Mouse (Mus musculus) heart, postnatal 0 days (tissue): Measurements from ENCODE around the gene Rad51c. TPM values are rescaled to one million over a fixed set of nuclear protein-coding genes. Genes with fewer than 3 reads are reported as not detected.

ENCODE experiments used
- ATAC-seq: fragments of 200-750 bp; cut with Nextera tagmentation; 2 replicates; pipeline ENCODE4 v1.8.0; 2017; ENCODE audit warnings: low read depth, moderate number of reproducible peaks, moderate library complexity; ENCODE audit not compliant: insufficient read depth
- DNase-seq: peaks from one replicate; pipeline ENCODE4 v3.0.0-alpha.2; 2016; ENCODE audit warnings: low spot score
- H3K27ac ChIP-seq: fragments of 300-500 bp; sonication (generic); 2 replicates; pipeline ENCODE4 v1.5.1; 2014; ENCODE audit warnings: low read depth, mild to moderate bottlenecking
- H3K27me3 ChIP-seq: fragments of 300-500 bp; sonication (generic); 2 replicates; pipeline ENCODE4 v1.6.1; 2014; ENCODE audit warnings: low read length, mixed read lengths; ENCODE audit not compliant: control insufficient read depth, insufficient read depth
- H3K36me3 ChIP-seq: fragments of 300-500 bp; sonication (generic); replicated peaks from 2 replicates; pipeline ENCODE4 v1.6.1; 2014; ENCODE audit warnings: low read length, mixed read lengths; ENCODE audit not compliant: control insufficient read depth, insufficient read depth
- H3K4me1 ChIP-seq: fragments of 300-500 bp; sonication (generic); 2 replicates; pipeline ENCODE4 v1.6.1; 2014; ENCODE audit warnings: antibody characterized with exemption; ENCODE audit not compliant: control insufficient read depth, insufficient read depth
- H3K4me2 ChIP-seq: fragments of 300-500 bp; sonication (generic); 2 replicates; pipeline ENCODE4 v1.6.1; 2014; ENCODE audit warnings: low read depth, mild to moderate bottlenecking, low read length, moderate library complexity
- H3K4me3 ChIP-seq: fragments of 300-500 bp; sonication (generic); 2 replicates; pipeline ENCODE4 v1.5.1; 2014; ENCODE audit warnings: low read depth, low read length
- H3K9ac ChIP-seq: fragments of 300-500 bp; sonication (generic); replicated peaks from 2 replicates; pipeline ENCODE4 v1.6.1; 2014; ENCODE audit warnings: low read depth, low read length, mixed read lengths
- H3K9me3 ChIP-seq: fragments of 300-500 bp; sonication (generic); replicated peaks from 2 replicates; pipeline ENCODE4 v1.6.1; 2016; ENCODE audit warnings: low read length; ENCODE audit not compliant: control insufficient read depth
- CTCF ChIP-seq: IDR thresholded peaks from 2 replicates; pipeline ENCODE4 v1.5.1; 2016; ENCODE audit warnings: antibody characterized with exemption, control low read depth, low read depth
- EP300 ChIP-seq: IDR thresholded peaks from 2 replicates; pipeline ENCODE4 v1.6.1; 2016; ENCODE audit warnings: antibody characterized with exemption, low read depth
- WGBS: fragments of 180-500 bp; shearing (Covaris S2); extraction: QIAGEN DNeasy Blood & Tissue Kit; methylation state at CpG from one replicate; pipeline ENCODE4 v1.1.7; 2014; 5-methylcytosine and 5-hydroxymethylcytosine counted together
- polyA plus RNA-seq: library from polyadenylated mRNA; unstranded; fragments of >200 nt; fragmentation: Nextera tagmentation; extraction: Ambion mirVana; gene quantifications from 2 replicates; pipeline ENCODE4 v1.2.1, GENCODE M21; 2015
- total RNA-seq: library from RNA; depleted of rRNA; stranded (reverse); fragments of >200 nt; gene quantifications from 2 replicates; pipeline ENCODE4 v1.2.3, GENCODE M21; 2014; ENCODE audit warnings: low replicate concordance; rRNA removed

Rad51c gene
- total and polyA plus RNA-seq, 2 experiments from 2014 or later, result 5.2 to 6.9 TPM

- peak within 1 kb of the TSS; percentile 88 for H3K4me2 ChIP-seq
- no peaks in the 10 kb centered on the region for H3K4me1 ChIP-seq
- no peaks in the 10 kb centered on the region; the same call in 1 of the 2 replicates for H3K9me3 ChIP-seq
- under 1% methylated on average over 68 of the region's 104 CpGs for WGBS
- peak within 1 kb of the TSS; percentile 80 for H3K4me3 ChIP-seq
- DNase-seq, result peak; percentile 67
- H3K27ac ChIP-seq, result 0 out of 2 replicates have a peak within 1 kb of the TSS, but pooled peaks have one; percentile 18
- H3K36me3 ChIP-seq, result no peaks in the 10 kb centered on the region
- H3K9ac ChIP-seq, result peak within 1 kb of the TSS; percentile 64
- no peak for TF ChIP-seq EP300
- no peak for TF ChIP-seq CTCF
- ATAC-seq, result peak; percentile 95
- H3K27me3 ChIP-seq, result 0 out of 2 replicates have a peak, but pooled peaks cover 4% of the 10 kb centered on the region
Measured at GRCm38 (mm10) chr11:87358331-87359261, 46.2 kb downstream of the Rad51c start, which contains the start of gene Ppm1e. TSS of gene Ppm1e (minus strand) at chr11:87359023.

DNA sequence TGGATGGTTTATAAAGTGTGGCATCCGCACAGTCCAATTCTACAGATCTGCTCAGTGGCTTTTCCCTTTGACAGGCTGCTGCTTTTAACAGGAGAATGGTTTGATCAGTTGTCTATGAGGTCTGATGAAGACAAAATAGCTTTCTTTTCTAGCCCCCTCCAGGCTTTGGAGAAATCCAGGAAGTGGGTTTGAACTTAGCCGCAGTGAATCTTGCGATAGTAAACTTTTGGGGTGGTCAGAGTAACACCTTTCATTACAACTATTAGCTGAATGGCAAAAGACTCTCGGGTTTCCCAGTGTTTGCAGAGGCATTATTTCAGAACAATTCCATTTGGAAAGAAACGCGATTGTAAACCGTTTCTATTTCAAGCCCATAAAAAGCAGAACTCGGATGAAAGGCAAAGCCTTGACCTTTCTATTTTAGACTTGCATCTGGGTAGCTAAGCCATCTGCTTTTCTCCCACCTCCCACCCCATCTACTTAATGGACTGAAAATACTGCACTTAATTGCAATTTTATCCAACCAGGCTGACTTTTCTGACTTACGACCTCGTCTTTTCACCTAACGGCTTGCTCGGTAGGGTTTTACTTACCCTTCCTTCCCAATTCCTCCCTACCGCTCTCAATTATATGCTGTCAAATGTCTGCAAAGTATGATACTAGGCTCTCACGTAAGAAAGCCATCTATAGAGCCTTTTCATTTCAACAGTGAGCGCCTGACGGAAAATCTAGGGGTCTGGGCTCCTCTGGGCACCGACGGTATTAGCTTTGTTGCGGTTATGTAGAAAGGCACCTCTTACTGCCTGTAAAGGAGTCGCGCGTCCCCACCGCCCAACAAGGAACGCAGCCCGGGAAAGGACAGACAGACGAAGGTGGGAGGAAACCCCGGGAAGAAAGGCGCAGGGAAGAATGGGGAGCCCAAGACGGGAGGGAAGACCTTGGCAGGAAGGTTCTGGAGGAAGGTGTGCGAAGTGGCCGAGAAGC lies 47.1 kb downstream of the Rad51c start:
- Histone ChIP-seq H3K9ac (peak overlapping the region; percentile 64), H3K27ac (0 out of 2 replicates have a peak overlapping the region, but pooled peaks have one; percentile 18), H3K9me3 (no peaks in the 10 kb centered on the region), H3K4me2 (peak overlapping the region; percentile 88), H3K4me3 (peak overlapping the region; percentile 80), H3K36me3 (no peaks in the 10 kb centered on the region), H3K27me3 (0 out of 2 replicates have a peak, but pooled peaks cover 4% of the 10 kb centered on the region), H3K4me1 (no peaks in the 10 kb centered on the region)
- no peak for ATAC-seq
- 7% methylated on average over 31 of the region's 31 CpGs for WGBS
- no peak for TF ChIP-seq CTCF
- TF ChIP-seq EP300, result no peak
- DNase-seq, result no peak

- H3K9me3 ChIP-seq, result no peaks in the 10 kb centered on the region
- H3K27ac ChIP-seq, result no peak overlapping the region
- DNase-seq, result no peak
- TF ChIP-seq EP300 (no peak), CTCF (no peak)
- no peak overlapping the region for H3K9ac ChIP-seq
- no peaks in the 10 kb centered on the region for H3K27me3 ChIP-seq
- no peak for ATAC-seq
- no peaks in the 10 kb centered on the region for H3K36me3 ChIP-seq
- WGBS, result 94% methylated on average over 1 of the region's 1 CpGs
- no peak overlapping the region for H3K4me3 ChIP-seq
- no peaks in the 10 kb centered on the region for H3K4me1 ChIP-seq
- no peak overlapping the region for H3K4me2 ChIP-seq
Measured at GRCm38 (mm10) chr11:87354861-87355260, 49.9 kb downstream of the Rad51c start.

DNA sequence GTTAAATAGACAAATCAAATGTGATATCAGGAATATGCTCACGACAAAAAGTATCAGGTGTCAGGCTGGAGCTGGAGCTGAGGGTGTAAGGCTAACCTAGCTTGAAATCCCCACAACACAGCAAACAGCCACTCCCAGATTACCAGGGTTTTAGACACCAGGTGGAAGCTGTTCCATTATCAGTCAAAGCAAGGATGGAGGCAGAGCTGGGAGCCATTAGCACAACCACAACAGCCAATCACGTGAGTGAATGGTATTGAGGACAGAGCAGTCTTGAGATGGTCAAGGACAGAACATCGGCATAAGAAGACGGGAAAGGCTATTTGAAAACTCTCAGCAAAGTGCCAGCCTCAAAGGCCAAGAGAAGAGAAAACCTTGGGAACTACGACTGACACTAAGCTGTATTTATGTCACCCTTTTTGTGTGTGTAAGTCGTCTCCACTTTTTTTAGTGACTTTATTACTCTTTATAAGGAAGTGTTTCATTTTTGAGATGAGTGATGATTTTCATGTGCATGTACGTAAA lies 51.0 kb downstream of the Rad51c start:
- Histone ChIP-seq H3K4me3 (no peak overlapping the region), H3K9me3 (no peaks in the 10 kb centered on the region), H3K27me3 (no peaks in the 10 kb centered on the region), H3K9ac (no peak overlapping the region), H3K4me2 (no peak overlapping the region), H3K27ac (no peak overlapping the region), H3K36me3 (no peaks in the 10 kb centered on the region), H3K4me1 (no peaks in the 10 kb centered on the region)
- no peak for DNase-seq
- TF ChIP-seq EP300, result no peak
- TF ChIP-seq CTCF, result no peak
- WGBS, result 79% methylated on average over 7 of the region's 7 CpGs
- no peak for ATAC-seq

Other genes starting within 250 kb of the Rad51c start
- 10.3 and 19.9 TPM in 2 replicates for gene Ppm1e, start 45.9 kb downstream of the Rad51c start, total RNA-seq
- 3.5 and 4.3 TPM in 2 replicates for gene Ppm1e, start 45.9 kb downstream of the Rad51c start, polyA plus RNA-seq
- gene Tex14, start 111 bp upstream of the Rad51c start, total RNA-seq, result 0.04 and 0.46 TPM in 2 replicates
- gene Tex14, start 111 bp upstream of the Rad51c start, polyA plus RNA-seq, result 0.22 TPM in 1 of 2 replicates, not detected in the other
- not detected in 2 replicates for gene Gm11492, start 161.7 kb upstream of the Rad51c start, total RNA-seq
- not detected in 2 replicates for gene Gm11492, start 161.7 kb upstream of the Rad51c start, polyA plus RNA-seq
- gene Sept4, start 163.9 kb upstream of the Rad51c start, total RNA-seq, result 13.9 and 20.6 TPM in 2 replicates
- gene Sept4, start 163.9 kb upstream of the Rad51c start, polyA plus RNA-seq, result 47.8 and 49.1 TPM in 2 replicates
- 12.4 and 17.3 TPM in 2 replicates for gene Mtmr4, start 187.2 kb upstream of the Rad51c start, total RNA-seq
- gene Mtmr4, start 187.2 kb upstream of the Rad51c start, polyA plus RNA-seq, result 6.0 and 7.0 TPM in 2 replicates
- not detected in 2 replicates for gene Hsf5, start 212.2 kb upstream of the Rad51c start, total RNA-seq
- 0.03 TPM in 1 of 2 replicates, not detected in the other for gene Hsf5, start 212.2 kb upstream of the Rad51c start, polyA plus RNA-seq